Mouse (Mus musculus): ENCODE data around the gene Mob2.

The Mob2 gene

GRCm38 (mm10) chr7:142060931-142061565, at the start of gene Mob2:
TSS of gene Mob2 (minus strand) at chr7:142061065.
- DNase-seq (ENCODE audit: low spot score), result peak; percentile 91

DNA sequence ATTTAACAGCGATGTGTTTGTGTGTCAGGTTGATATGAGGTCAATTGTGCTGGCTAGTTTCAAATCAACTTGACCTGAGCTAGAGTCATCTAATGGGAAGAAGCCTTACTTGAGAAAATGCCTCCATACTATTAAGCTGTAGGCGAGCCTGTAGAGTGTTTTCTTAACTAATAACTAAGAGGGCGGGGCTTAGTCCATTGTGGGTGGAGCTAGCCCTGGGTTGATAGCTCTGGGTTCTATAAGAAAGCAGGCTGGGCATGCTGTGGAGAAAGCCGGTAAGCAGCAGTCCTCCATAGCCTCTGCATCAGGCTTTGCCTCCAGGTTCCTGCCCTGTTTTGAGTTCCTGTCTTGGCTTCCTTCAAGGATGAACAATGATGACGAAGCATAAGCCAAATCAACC, 43.9 kb upstream of the Mob2 start:
- no peak for DNase-seq (ENCODE audit: low spot score)

DNA sequence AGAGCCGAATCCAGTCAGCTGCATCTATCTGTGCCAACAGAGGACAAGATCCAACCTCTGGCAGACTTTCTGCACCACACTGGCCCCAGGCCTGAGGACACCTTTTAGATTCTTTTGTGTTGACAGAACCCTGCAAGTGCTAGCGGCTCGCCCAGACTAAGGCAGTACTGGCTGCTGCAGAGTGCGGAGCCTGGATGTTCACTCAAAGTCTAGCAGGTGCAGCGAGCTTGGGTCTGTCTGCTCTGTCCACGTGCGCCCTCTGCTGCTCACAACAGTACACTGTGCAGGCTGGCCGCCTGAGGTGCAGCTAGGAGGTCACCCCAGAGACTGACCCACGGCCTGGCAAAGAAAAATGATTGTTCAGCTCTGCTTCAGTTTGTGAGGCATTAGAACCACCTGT, 36.9 kb upstream of the Mob2 start:
- peak; percentile 88 for DNase-seq (ENCODE audit: low spot score)

DNA sequence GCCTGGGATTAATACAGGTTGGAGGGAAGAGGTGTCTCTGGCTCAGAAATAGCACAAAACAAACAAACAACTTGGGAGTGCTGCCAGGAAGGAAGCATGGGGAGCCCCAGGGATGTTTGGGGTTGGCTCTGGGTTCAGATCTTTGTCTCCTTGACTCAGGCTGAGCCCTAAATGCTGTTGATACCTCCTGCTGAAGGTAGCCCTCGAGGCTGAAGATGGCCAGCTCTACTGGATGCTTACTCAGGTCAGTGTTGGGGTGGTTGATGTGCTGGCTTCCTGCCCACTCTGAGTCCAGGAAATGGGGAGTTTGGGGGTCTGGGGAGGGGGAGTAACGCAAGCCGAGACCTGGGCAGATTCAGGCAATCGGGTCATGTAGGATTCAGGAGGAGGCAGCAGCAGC, 35.8 kb upstream of the Mob2 start:
- DNase-seq (ENCODE audit: low spot score), result no peak

DNA sequence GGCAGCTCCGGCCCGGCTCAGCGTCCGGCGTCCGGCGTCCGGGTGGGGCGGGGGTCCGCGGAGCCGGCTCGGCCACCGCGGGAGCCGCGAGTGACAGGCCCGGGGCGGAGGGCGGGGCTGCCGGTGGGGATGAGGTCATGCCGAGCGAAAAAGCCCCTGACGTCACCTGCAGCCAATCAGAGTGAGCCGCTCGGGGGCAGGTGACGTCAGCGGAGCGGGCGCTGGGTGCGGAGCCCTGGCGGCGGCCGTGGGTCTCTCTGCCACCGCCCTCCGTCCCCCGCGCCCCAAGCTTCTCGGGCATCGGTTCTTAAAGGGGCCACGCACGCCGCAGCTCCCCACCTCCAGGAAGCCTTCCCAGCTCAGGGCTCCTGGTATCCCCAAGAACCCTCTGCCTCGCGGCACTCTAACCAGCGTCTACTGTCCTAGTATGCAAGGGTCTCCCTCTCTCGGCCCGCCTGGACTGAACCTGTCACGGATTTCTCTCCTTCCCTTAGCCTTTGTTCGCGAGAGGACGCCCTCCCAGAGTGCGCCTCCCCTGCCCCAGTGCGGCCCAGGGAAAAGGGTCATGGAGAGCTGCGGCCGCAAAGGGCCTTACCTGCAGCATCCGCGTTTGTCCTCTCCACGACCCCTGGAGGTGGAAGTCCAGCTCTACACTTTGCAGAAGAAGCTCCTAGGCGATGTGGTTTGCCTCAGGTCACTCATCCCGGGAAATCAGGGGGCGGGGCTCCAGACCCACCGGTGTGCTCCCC, 34.5 kb upstream of the Mob2 start, which contains the start of gene Dusp8:
Gene Dusp8 (minus strand): TSS at position 661 of the 749 bp plus-strand sequence.
- peak; percentile 93 for DNase-seq (ENCODE audit: low spot score)

DNA sequence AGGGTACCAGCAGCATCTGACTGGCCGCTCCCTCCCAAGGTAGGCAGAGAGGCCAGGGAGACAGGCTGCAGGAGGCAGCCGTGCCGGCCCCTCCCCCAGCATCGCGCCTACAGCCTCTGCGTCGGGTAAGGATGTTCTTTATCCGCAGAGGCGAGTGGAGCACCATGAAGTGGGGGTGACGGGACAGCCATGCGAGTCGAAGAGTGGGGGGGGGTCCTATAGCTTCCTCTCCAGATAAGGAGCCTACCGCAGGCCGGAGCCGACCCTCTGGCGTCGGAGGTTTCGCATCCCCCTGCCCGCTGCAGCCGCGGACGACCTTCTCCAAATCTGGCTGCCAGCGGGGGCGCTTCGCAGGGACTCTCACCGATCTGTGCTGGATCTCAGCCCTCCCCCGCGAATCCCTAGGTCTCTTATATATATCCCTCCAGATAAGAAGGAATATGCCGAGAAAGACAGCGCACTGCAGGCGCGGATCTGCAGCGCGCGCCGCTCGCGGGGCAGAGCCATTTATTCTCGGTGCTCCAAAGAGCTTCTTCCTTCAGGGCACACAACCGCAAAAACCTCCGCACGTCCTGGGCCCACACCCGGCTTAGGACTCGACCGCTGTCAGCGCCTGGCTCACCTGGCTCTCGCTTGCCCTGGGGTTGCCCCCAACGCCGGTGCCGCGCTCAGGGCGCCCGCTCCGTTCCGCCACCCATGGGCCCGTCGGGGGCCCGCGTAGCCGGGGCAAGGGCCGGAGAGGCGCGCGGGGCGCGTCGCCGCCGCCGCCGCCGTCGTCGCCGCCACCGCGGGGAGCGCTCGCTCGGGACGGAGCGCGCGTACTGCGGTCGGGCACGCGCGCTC, 33.7 kb upstream of the Mob2 start:
- DNase-seq (ENCODE audit: low spot score), result peak; percentile 60

DNA sequence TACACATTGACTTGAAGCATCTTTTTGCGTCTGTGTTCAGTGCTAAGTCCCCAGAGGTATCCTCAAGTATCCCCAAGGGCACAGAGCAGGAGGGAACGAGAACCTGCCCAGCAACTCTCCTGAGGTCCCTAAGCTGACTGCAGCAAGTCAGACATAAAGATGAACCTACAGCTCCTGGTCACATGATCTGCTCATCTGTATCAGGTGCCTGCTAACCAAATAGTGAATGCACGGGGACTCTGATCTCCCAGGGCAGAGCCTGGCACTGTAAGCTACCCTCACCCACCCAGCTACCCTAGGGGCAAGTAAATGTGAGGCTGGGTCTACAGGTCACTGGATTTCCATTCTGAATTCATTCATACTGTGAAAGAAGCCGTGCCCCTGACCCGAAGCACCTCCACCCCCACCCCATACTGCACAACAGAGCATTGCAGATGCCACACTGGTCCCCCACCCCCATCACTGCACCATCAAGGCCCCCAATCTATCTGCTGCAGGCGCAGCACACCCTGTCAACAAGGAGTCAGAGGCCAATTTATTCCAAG, 32.9 kb upstream of the Mob2 start:
- no peak for DNase-seq (ENCODE audit: low spot score)

DNA sequence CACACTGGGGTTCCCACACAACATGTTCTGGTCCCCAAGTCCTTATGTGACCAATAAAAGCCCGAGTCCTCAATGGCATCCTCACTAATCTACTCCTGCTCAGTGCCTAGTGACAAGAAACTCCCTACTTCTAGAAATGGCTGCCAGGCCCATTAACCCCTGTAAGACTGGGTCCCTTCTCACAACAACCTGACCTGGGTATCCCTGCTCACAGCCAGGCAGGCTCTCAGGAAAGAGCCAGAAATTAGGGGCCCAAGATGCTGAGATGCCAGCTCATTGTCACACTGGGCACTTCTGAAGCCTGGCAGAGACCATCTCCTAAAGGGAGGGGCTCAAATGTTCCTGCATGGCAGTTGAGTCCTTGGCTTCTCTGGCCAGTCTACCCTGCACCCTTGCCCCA, 32.1 kb upstream of the Mob2 start:
- DNase-seq (ENCODE audit: low spot score), result no peak

GRCm38 (mm10) chr7:142091848-142092247, 31.0 kb upstream of the Mob2 start:
- DNase-seq (ENCODE audit: low spot score), result no peak

DNA sequence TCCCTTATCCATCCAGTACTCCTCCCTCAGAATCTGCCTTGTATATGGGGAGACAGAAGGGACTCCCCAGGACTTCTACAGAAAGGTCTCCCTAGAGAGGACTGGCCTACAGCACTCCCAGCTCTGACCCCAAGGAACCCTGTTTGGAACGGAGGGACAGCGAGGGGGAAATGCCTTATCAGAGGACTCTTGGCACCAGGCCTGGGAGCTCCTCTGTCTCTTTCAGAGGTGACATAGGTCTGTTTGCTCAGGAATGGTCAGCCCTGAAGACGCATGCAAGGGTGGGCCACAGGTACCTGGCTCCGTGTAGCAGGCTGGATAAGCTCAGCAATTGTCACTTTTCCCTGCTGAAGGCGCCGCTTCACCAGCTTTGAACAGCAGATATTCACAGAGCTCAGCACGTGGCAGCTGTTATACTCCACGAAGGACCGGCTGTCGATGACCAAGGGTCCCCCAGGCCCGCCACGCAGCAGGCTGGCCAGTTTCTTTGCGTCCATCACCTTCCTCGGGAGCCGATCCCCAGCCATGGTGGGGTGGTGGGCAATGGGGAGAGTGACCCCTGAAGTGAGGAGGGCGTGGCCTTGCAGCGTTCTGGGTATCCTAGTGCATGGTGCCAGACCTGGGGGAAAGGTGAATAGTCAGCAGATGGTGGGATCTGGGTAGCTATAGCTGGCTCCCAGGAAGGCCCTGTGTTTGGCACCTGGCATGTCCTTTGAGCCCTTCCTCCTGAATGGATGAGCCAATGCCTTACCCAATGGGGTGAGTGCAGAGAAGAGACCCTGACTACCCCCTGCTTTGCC, 29.0 kb upstream of the Mob2 start:
- no peak for DNase-seq (ENCODE audit: low spot score)

DNA sequence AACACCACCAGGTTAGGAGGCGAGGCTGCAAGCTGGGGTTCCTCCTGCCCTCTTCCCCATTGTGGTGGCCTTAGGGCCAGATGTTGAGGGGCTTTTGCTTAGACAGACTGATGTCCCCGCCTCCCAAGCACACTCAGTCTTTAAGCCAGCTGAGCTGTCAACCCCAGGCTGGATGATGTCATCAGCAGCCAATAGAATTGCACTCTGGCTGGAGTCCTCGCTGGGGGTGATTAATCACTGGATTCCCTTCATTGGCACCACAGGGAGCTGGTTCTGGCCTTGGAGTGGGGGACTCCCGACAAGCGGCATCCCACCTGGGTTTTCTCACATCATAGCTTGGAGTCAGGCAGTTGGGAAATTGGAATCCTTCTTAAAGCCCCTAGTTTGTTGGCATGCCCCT, 28.0 kb upstream of the Mob2 start:
- DNase-seq (ENCODE audit: low spot score), result no peak

DNA sequence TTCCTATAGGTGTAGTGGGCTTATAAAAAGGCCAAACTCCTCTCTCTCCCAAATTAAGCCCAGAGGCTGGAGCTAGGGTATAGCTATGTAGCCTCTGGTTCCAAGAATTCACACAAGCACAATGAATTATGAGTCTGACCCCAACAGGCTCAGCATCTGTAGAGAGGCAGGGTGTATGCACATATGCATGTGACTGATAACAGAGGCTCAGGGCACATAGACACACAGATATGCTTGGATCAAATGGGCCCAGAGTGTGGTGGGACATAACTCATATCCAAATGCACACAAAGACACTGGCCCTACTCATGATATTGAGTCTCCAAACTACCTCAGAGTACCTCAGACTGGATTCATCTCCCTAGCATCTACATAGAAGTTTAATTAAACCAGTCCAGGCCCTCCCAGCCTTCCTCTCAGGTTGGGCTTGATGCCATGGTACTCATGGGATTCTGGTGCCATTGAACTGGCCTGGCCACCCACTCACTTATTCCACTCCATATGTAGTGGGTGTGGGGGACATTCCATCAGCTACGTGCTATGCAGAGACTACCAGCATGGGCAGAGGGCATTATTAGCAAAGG, 26.3 kb upstream of the Mob2 start:
- no peak for DNase-seq (ENCODE audit: low spot score)

DNA sequence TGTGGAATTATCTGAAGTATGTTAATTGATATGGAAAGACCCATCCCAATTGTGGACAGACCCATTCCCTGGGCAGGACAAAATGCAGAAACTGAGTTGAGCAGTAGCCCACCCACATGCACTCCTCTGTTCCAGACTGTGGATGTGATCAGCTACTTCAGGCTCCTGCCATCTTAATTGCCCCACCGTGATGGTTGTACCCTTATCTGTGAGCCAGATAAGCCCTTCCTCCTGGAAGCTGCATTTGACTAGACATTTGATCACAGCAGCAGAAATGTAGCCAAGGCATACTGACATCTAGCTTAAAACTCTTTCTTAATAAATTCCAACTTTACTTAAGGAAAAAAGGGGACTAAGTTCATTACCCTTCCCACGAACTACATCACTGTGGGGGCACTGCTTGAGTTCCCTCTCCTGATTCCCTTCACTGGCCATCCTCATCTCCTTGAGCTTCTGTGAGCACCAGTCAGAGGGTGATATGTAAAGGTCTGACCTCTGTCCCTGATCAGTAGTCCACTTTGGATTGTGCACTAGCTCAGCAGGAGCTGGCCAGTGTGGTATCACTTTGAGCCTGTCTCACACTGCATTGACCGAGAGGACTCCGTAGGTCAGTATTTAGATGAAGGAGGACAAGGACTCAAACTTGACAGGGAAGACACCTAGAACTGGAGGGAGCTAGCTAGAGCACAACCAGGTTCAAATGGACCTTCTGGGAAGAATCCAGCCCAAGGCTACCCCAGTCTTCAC, 25.5 kb upstream of the Mob2 start:
- DNase-seq (ENCODE audit: low spot score), result no peak

DNA sequence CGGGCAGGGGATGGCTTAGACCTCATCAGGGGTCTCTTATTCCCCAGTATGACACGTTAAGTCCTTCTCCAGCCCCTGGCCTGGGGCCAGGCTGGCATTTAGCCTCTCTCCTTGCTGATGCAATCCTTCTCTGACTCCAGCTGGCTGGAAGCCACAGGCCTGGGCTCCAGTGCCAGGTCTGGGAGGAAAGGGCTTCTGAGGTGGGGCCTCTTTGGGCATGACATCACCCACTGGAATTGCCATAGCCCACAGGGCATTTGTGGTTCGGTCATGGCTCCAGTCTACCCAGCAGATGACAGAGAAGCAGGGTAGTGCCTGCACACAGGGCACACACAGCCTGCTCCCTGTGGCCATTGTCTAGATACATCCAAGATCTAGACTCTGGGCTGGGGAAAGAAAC, 24.0 kb upstream of the Mob2 start:
- DNase-seq (ENCODE audit: low spot score), result peak; percentile 70

GRCm38 (mm10) chr7:142084395-142084794, 23.5 kb upstream of the Mob2 start:
- DNase-seq (ENCODE audit: low spot score), result no peak

- DNase-seq (ENCODE audit: low spot score), result no peak
Measured at GRCm38 (mm10) chr7:142083588-142084317, 22.9 kb upstream of the Mob2 start.

DNA sequence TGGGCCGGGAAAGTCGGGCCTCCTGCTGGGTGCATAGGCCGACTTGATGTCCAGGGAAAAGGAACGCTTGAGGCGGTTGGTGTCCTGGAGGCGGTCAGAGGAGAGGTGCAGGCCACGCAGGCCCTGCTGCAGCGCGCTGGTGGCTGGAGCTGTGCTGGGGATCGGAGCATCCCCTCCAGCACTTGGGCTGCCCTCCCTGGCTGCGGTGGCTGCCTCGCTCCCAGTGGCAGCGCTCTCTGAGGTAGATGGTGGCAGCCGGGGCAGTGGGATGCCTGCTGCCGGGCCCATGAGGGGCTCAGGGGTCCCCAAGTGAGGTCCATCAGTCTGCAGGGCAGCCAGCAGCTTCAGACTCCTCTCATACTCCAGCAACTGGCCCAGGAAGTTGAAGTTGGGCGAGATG, 21.7 kb upstream of the Mob2 start:
- DNase-seq (ENCODE audit: low spot score), result no peak

DNA sequence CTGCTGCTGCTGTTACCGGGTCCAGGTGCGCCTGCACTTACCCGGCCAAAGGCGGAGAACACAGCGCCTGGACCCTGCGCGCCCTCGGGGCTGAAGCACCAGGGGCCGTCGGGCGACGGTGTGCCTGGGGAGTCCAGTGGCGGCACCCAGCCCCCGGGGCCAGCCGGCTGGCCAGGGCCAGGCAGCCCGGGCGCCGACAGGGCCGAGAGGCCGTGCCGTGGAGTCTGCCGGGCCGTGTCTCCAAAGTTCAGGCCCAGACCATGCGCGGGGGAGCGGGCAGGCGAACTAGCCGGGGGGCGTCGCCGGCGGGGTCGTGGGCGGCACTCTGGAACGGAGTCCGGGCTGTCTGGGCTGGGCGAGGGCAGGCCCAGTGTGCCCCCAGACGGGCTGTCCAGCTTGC, 21.3 kb upstream of the Mob2 start:
- no peak for DNase-seq (ENCODE audit: low spot score)

DNA sequence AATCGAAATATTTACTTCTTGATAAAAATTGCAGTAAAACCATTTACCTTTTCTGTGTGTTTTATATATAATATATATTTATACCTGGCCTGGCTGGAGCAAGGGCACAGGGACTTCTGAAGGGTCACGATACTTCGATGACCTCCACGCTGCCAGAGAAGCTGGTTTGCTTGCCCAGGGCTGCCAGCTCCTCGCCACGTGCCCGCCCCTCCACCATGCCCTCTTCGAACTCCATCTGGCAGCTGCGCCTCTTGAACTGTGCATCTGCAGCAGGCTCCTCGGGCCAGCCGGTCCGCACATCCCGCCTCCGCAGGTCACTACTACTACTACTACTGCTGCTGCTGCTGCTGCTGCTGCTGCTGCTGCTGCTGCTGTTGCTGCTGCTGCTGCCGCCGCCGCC, 20.9 kb upstream of the Mob2 start:
- no peak for DNase-seq (ENCODE audit: low spot score)

DNA sequence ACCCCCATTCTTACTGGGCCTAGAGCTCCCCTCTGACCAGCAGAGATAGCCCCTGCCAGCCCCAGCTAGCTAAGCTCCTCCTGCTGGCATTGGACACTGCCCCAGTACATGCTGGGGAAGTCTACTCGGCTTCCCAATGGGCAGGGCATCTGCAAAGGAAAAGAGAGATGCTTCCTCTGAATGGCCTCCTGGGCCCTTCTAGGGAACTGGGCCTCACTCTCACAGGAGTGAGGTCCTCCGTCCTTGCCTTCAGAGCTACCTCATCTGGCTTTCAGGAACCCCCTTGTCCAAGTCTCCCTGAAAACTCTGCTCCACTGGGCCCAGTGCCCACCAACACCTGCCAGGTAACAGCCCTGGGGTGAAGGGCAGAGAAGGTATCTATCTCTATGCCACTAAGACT, 20.0 kb upstream of the Mob2 start:
- DNase-seq (ENCODE audit: low spot score), result no peak

All from testis, postnatal 10 days (tissue).